Mouse (Mus musculus) R1 (cell line): ENCODE results near the gene Rpn2.

Experiments
- DNase-seq: peaks from one replicate; pipeline ENCODE4 v3.0.0-alpha.2; 2018; ENCODE audit warnings: low read depth, low spot score

The Rpn2 gene

GRCm38 (mm10) chr2:157349121-157349778 is 70.4 kb downstream of the Rpn2 start:
- DNase-seq, result no peak

DNA sequence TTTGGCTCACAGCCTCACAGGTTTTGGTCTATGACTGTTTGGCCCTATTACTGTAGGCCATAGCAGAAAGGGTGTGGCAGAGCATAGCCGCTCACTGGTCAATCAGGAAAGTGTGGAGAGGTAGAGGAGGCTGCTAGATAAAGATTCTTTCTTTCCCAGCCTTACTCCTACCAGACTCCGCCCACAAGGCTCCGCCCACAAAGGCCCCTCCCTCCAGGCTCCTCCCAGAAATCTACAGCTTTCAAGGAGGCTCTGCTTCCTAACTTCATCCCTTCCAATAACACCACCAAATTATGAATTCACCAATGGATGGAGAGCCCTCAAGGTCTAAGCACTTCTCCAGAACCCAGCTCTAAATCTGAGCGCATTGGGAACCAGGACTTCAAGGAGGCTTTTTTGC is 74.4 kb downstream of the Rpn2 start:
- DNase-seq, result peak; percentile 64

DNA sequence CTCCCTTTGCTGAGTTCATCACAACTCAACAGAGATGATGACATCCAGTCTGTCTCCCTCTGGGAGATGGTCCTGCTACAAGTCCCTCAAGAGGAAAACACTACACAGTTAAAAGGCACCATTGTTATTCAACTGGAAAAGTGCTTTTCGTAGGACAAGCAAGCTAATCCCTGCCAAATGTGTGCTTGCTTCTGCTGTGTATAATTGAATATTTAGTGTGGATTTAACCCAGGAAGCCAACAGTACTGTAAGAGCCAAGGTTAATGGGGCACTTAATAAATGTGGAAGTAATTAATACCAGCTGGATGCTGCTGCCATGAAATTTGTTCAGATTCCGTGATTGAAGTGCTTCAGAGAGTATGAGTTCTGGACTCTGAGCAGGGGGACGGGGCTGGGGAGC is 75.3 kb downstream of the Rpn2 start:
- no peak for DNase-seq

- DNase-seq, result peak; percentile 65
Measured at GRCm38 (mm10) chr2:157360028-157360427, 81.2 kb downstream of the Rpn2 start.

- no peak for DNase-seq
Measured at GRCm38 (mm10) chr2:157363031-157363430, 84.2 kb downstream of the Rpn2 start.

DNA sequence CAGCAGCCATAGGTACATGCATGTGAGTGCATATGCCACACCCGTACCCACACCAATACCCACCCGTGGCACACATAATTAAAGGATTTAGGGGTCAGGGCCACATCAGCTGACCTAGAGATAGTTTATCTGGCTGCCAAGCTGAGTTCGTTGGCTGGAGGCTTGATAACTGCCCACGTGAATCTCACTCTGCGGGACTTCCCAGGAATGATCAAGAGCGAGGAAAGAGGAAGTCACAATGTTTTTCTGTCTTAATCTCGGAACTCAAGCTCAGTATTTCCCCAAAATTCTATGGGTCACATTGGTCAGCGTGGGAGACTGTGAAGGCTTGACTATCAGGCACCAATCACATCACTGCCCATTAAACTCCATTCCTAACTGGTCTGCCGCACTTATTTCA is 87.9 kb downstream of the Rpn2 start:
- no peak for DNase-seq

DNA sequence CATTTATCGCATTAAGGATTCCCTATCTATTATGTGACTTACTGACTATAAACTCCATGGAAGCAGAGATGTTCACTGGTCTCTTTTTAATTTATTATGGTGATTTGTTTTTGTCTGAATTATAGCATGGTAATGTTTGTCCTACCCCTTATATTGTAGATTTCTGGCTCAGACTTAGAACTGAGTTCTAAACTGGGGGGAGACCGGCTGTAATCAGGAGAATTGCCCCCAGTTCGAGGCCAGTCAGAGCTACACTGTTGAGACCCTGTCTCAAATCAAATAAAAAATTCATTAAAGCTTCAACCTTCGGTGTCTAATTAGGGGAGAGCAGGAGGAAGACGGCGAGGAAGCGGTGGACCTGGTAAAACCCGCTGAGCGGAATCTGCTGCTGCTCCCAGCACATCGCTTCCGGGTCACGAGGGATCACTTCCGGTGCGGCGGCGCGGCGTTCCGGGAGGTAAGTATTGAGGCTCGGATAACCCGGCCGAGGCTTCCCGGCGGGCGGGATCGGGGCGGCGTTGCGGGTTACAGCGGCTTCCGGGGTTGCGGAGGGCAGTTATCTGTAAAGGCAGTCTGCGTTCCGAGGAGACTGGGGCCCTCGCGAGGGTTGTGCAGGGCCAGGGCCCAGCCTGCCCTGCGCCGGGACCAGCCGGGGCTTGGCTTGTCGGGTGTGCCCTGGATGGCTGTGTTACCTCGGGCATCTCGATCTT is 88.5 kb downstream of the Rpn2 start, which contains the start of gene Manbal:
Gene Manbal (plus strand): TSS at position 411 of the 710 bp plus-strand sequence.
- peak; percentile 92 for DNase-seq

DNA sequence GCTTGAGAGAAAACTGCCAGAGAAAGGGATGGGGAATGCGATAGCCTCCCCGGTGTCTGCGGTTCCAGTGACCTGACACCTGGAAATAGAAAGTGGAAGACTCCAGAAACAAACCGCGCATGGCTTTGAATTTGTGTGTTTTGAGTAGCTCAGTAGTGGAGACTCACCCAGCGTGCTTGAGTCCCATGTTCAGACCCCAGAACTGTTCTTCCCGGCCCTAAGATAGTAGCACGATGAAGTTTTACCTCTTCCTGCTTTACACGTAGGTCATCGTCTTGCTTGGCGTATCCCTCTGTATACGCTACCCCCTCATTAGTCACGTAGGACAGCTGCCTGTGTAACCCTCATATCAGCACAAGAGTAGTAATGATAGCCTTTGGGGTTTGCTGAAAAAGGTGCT is 89.2 kb downstream of the Rpn2 start:
- DNase-seq, result no peak

DNA sequence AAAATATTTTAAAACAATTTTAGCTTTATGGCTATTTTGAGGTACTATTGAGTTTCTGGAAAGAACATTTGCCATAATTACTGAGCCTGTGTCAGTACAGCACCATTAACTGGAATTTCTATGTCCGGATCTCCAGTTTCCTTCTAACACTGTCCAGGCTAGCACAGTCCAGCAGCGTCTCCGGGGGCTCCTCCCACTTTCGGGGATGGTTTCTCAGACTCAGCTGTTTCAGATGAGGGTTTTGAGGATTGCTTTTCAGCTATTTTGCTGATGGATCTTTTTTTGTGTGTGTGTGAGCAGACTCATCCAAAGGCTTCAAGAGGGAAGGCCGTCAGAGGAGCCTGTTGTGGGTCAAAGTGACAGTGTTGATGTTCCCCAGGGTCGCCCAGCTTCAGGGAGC is 92.9 kb downstream of the Rpn2 start:
- no peak for DNase-seq

DNA sequence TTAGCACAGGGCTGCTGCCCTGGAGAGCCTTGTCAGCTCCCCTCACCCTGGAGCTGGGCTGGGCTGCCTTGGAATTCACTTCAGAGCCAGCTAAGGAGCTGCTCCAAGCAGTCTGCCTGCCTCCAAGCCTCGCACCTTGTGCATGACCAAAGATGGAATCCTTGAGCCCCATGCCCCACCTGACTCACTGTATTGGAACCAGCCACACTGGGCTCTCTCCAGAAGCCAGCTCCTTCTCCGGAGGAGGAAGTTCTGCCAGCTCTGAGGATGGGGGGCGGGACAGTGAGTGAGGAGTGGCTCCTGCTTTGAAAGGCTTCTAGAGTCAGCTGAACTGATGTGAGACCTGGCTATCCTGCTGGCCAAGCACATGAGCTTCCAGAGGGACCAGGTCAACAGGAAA is 94.9 kb downstream of the Rpn2 start:
- DNase-seq, result peak; percentile 53

DNA sequence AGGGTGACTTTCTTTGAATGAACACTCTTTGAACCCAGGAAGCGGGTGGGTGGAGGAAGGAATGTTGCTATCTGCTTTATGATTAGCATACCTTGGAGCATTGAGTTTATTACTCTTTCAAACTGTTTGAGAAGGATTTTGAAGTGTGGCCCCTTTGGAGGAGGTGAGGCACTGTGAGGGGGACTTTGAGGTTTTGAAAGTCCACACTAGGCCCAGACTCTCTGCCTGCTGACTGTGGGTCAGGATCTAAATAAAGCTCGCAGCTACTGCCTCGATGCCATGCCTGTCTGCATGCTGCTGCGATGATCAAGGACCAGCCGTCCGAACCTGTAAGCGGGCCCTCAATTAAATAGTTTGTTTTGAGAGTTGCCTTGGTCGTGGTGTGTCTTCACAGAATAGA is 96.2 kb downstream of the Rpn2 start:
- DNase-seq, result no peak
